Mouse (Mus musculus): ENCODE measurements at regions not wholly inside any gene's neighbourhood (a gene's known extent, or its start where the extent isn't known, plus 50 kb on each side); places are given as distances from the start of the nearest gene placed in this dataset.
A peak's percentile ranks its signal among the peaks of the same experiment; 100 is the strongest.

DNA sequence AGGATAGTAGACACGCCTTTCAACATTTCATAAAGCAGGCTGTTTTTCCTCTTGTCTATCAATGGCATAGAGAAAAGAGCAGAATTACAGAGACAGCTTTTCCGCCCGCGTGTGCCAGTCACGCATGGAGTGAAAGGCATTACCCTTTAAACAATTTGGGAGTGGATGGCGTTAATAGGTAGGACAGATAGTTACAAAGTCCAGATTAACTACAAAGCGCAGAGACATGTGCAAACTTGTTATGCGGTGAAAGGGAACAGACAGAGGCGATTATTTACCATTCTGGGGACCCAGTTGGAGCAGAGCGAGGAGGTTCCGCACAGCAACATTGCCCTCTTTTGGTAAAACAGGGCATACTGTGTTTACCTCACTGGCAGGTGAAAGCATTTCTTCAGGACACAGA lies 299.0 kb upstream of the Galnt5 start:
- no peak overlapping the region for H3K27ac ChIP-seq (ENCODE audit: low read depth)
- H3K4me2 ChIP-seq (ENCODE audit: low read depth, low read length) = peak overlapping the region; percentile 66
- H3K4me3 ChIP-seq (ENCODE audit: low read depth, low read length) = peak overlapping the region; percentile 42
- peak overlapping the region; percentile 23; the same call in 1 of the 2 replicates for H3K9ac ChIP-seq (replicated peaks; ENCODE audit: low read depth, low read length)
- H3K4me1 ChIP-seq (ENCODE audit: control insufficient read depth, insufficient read depth) = 0 out of 2 replicates have a peak, but pooled peaks cover 4% of the 10 kb centered on the region
- TF ChIP-seq EP300 (IDR thresholded peaks at IDR 0.05; ENCODE audit: low read depth) (no peak), CTCF (IDR thresholded peaks at IDR 0.05; ENCODE audit: low read depth) (peak; percentile 57)
- H3K36me3 ChIP-seq (replicated peaks; ENCODE audit: control insufficient read depth, insufficient read depth, low read length) = no peaks in the 10 kb centered on the region
- peak; percentile 35 for DNase-seq (ENCODE audit: low spot score)
- WGBS = 9% methylated on average over 11 of the region's 11 CpGs
- H3K9me3 ChIP-seq (replicated peaks; ENCODE audit: control insufficient read depth, low read length) = no peaks in the 10 kb centered on the region
- no peak for ATAC-seq (ENCODE audit: insufficient read depth, low read depth)
- H3K27me3 ChIP-seq (ENCODE audit: control insufficient read depth, insufficient read depth, low read length) = no peaks in the 10 kb centered on the region

DNA sequence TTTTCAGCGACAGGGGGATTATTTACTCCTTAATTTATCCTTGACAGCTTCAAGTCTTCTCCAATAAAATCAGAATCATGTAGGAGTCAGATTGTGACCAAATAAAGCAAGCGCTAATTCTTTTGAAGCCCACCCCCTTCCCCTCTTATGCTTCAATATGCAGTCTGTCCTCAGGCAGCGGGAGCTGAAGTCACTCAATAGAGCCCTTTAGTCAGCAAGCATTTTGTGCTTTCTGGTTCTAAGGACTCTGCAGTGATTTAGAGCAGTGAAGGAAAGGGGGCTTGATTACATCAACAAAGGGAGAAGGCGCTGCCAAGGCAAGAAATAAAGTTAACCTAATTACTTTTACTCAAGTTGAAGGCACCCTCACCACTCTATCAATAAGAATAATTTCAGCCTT lies 298.5 kb upstream of the Galnt5 start:
- Histone ChIP-seq H3K9ac (replicated peaks; ENCODE audit: low read depth, low read length) (no peak overlapping the region), H3K4me2 (ENCODE audit: low read depth, low read length) (peak overlapping the region; percentile 66; the same call in 1 of the 2 replicates), H3K36me3 (replicated peaks; ENCODE audit: control insufficient read depth, insufficient read depth, low read length) (no peaks in the 10 kb centered on the region), H3K4me3 (ENCODE audit: low read depth, low read length) (no peak overlapping the region; the same call in 1 of the 2 replicates), H3K4me1 (ENCODE audit: control insufficient read depth, insufficient read depth) (0 out of 2 replicates have a peak, but pooled peaks cover 4% of the 10 kb centered on the region), H3K27ac (ENCODE audit: low read depth) (no peak overlapping the region), H3K9me3 (replicated peaks; ENCODE audit: control insufficient read depth, low read length) (no peaks in the 10 kb centered on the region), H3K27me3 (ENCODE audit: control insufficient read depth, insufficient read depth, low read length) (no peaks in the 10 kb centered on the region)
- ATAC-seq (ENCODE audit: insufficient read depth, low read depth) = no peak
- no peak for TF ChIP-seq CTCF (IDR thresholded peaks at IDR 0.05; ENCODE audit: low read depth)
- no peak for TF ChIP-seq EP300 (IDR thresholded peaks at IDR 0.05; ENCODE audit: low read depth)
- WGBS = 57% methylated on average over 4 of the region's 4 CpGs
- no peak for DNase-seq (ENCODE audit: low spot score)

DNA sequence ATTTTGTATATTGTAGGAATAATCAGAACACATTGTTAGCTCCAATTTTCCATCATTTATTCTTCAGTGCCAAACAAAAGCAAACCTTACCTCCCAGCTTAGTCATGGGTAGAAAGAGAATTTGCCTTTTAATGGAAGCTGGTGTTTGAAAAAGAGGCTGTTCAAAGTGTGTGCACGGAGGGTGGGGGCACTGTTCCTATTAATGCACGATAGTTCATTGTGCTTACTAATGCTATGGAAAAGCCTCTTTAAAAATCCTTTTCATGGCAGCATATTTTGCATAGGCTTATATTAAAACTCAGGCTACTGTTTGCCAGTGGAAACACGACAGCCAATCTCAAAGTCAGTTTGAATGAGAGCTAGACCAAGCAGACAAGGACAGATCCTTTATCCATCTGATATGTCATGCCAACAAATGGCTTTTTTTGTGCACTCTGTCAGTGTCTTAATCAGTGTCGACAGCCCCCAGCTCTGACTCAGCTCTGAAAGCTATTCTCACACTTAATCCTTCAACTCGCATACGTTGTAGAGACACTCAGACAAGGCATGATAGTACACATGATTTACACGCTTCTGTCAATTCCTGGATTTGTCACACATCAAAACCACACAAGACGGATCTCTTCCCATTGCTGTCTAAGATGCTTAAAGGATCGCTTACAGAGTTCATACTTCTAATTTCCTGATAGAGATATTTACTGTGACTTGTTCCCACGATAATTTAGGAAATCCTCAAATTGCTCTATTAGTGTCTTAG lies 280.8 kb upstream of the Galnt5 start:
- H3K27me3 ChIP-seq (ENCODE audit: control insufficient read depth, insufficient read depth, low read length) = no peaks in the 10 kb centered on the region
- DNase-seq (ENCODE audit: low spot score) (no peak), ATAC-seq (ENCODE audit: insufficient read depth, low read depth) (no peak)
- H3K9ac ChIP-seq (replicated peaks; ENCODE audit: low read depth, low read length) = no peak overlapping the region
- H3K36me3 ChIP-seq (replicated peaks; ENCODE audit: control insufficient read depth, insufficient read depth, low read length) = no peaks in the 10 kb centered on the region
- no peaks in the 10 kb centered on the region for H3K4me1 ChIP-seq (ENCODE audit: control insufficient read depth, insufficient read depth)
- H3K4me3 ChIP-seq (ENCODE audit: low read depth, low read length) = no peak overlapping the region
- no peak for TF ChIP-seq EP300 (IDR thresholded peaks at IDR 0.05; ENCODE audit: low read depth)
- TF ChIP-seq CTCF (IDR thresholded peaks at IDR 0.05; ENCODE audit: low read depth) = no peak
- no peaks in the 10 kb centered on the region for H3K9me3 ChIP-seq (replicated peaks; ENCODE audit: control insufficient read depth, low read length)
- no peak overlapping the region for H3K27ac ChIP-seq (ENCODE audit: low read depth)
- WGBS = 46% methylated on average over 10 of the region's 10 CpGs
- no peak overlapping the region for H3K4me2 ChIP-seq (ENCODE audit: low read depth, low read length)
